Mouse (Mus musculus) Muller cell, postnatal 12 days (primary cell): ENCODE results near the gene Rpl35a.
"Not testable (repeated sequence)": the region's sequence is repeated elsewhere in the genome, so short reads cannot be mapped to it uniquely, and the experiment has no call there.

Experiments
- DNase-seq: peaks from one replicate; pipeline ENCODE4 v3.0.0-alpha.2; 2015; ENCODE audit errors: inconsistent ontology term

Rpl35a gene

DNA sequence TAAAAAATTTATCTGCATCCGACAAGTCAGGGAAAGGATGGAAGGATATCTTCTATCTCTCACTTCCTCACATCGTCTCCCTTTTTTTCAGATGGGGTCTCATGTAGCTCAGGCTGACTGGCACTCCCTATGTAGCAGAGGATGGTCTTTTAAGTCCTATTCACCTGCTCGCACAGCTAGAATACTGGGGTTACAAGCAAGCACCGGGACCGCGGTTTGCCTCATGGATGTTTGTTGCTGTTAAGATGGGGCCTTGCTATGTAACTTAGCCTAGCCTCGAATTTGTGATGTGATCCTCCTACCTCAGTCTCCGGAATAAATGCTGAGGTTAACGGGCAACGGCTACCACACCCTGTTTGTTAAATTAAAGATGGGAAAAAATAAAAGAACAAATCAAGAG, 598 bp upstream of the Rpl35a start:
- DNase-seq = no peak

DNA sequence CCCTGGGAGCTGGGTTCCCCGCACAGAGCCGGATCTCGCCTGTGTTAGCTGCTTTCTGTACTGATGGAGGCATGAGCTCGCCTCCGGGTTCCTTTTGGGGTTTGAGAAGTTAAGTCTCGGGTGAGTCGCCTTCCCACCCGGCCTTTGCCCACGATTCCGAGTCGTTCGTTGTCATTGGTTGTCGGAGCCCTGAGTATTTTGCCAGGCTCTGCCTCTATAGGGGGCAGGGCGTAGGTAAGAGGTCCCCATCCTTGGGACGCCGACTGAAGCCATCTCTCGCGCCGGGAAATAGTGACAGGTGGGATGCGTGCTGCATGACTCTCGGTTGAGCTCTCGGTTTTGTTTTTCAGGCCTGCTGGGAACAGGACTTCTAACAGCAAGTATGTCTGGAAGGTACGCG, 533 bp downstream of the Rpl35a start:
- no peak for DNase-seq

DNA sequence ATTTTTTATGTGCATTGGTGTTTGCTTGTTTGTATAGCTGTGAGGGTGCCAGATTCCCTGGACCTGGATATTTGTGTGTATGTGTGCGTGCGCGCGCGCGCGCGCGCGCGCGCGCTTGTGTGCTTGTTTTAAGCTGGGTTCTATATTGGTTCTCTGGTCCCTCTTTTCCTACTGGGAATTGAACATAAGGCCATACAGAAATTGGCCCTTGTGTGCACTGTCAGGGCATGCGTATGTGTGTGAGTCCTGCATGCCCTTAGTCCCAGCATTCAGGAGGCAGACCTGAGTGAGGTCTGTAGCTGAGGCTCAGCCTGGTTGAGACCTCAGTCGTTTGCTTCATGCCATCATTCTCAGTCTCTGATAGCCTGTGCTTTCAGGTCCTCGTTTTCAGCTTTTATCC, 1.8 kb downstream of the Rpl35a start:
- no peak for DNase-seq

DNA sequence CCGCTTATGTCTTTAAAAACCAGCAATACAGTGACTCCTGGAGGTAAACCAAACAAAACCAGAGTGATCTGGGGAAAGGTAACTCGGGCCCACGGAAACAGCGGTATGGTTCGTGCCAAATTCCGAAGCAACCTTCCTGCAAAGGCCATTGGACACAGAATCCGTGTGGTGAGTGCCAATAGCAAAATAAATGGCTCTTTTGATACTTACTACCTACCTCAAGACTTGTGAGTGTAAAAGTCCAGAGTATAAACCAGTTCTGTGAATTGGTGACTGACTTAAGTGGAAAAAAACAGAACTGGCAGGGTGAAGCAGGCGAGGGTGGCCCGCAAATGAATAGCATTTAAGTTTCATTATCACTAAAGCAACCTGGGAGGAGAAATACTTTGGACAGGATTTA, 2.4 kb downstream of the Rpl35a start:
- not testable (repeated sequence) for DNase-seq

DNA sequence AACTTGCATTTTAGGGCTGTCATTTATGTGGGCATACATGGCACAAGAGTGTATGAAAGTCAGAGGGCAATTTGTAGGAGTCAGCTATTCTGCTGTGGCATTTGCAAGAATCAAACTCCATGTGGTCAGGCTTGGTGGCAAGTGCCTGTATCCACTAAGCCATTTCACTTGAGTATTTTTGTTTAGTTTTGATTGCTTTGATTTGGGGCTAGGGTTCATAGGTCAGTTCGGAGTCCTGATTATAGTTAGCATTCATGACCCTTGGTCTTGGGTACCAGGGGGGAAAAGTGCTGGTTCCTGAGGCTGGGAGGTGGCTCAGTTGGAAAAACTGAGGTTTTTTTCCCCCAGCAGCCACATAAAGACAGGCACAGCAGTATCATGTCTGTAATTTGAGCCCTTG, 3.2 kb downstream of the Rpl35a start:
- no peak for DNase-seq

DNA sequence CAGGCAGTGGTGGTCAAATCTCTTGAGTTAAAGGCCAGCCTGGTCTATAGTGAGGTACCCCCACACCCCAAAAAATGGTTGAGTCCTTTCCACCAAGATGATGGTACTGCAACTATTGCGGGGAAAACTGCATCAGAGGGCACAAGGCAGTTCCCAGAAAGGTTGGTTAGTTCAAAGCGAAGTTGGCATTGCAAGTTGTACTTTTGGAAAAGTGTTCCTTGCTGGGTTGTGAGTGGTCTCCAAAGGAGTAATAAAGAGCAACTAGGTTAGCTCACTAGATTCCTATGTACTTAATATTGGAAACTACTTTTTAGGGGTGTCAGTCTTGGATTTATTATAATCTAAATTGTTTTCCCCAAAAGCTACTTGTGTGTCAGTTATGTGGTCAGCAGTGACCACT, 4.7 kb downstream of the Rpl35a start:
- DNase-seq = no peak

DNA sequence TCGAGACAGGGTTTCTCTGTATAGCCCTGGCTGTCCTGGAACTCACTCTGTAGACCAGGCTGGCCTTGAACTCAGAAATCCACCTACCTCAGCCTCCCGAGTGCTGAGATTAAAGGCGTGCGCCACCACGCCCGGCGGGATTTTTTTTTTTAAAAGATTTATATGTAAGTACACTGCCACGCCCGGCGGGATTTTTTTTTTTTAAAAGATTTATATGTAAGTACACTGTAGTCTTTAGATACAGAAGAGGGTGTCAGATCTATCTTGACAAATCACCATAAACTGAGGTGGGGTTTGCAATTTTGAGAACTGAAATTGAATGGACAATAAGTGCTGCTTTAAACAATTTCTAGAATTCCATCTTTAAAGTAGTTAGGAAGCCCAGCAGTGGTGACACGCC, 5.1 kb downstream of the Rpl35a start:
- no peak for DNase-seq

DNA sequence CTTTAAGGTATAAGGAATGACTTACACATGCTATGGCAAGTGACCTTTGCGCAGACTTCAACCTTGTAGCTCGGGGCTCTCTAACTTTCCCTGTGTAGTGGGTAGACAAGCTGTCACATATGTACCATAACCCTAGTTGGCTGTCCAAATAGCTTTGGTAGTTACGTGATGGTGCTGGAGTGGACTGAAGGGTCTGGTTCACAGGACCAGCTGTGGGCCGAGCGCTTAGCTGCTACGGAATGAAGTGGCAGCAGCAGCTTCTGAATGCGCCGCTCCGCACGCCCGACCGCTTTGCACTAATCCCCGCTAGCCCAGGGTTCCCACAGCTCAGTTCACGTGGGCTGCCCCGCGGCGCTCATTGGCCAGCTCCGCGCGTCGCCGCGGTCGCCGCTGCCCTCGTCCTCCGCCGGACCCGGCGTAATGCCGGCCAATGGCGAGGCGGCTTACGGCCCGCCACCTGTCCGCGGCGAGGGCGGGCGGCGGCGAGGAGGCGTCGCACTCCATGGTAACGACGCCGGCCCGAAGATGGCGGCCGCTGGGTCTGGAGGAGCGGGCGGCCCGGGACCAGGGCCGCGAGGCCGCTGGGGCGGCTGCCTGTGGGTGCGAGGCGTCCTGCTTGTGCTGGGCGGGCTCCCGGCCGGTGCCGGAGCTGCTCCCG, 5.9 kb downstream of the Rpl35a start, which contains the start of gene Lmln:
Lmln (plus strand) TSS at position 498 of the 658 bp plus-strand sequence.
- peak; percentile 98 for DNase-seq

DNA sequence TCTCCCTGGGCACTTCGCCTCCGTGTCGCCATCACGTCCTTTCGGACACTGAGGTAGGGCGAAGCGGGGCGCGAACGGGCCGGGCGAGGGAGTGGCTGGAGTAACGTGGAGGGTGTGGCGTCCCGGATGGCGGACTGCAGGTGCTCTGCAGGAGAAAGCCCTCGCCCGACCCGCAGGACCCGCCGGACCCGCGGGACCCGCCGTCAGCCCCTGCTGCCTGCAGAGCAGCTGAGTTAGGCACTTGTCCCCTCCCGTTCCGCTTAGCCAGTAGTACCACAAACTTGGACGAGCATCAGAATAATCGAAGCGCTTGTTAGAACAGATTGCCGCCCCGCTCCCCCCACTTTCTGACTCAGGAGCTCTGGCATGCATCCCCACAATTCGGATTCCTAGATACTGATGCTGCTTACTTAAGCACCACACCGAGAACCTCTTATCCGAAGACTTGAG, 6.5 kb downstream of the Rpl35a start:
- DNase-seq = peak; percentile 92

DNA sequence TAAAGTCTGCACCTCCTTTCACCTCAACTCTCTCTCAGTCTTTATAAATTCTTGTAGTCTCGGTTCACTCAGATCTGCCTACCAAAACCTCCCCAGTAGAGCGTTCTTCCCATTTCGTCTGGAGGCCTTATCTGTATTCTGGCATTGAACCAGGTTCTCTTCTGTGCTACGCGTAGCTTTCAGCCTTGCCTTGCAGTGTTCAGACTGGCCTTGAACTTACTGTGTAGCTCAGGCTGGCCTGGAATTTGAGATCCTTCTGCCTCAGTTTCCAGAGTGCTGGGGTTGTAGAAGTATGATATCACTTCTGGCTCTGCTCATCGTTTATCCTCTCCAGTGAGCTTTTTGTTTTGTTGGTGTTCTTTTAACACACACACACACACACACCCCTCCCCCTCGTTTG, 7.0 kb downstream of the Rpl35a start:
- no peak for DNase-seq

DNA sequence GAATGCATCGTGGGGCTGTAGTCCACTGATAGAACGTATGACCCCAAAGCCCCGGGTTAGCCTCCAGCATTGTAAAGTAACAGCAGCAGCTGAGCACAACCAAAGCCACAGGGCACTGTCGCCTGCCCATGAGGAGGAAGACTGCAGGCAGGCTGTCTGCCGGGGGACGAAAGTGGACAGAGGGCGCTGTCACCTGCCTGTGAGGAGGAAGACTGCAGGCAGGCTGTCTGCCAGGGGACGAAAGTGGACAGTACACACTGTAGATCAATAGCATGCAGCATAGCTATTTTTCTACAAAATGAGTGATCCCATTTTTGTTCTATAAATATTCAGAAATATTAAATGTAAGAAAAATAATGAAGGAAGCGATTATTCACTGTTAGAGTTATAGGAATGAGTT, 8.4 kb downstream of the Rpl35a start:
- DNase-seq = no peak

DNA sequence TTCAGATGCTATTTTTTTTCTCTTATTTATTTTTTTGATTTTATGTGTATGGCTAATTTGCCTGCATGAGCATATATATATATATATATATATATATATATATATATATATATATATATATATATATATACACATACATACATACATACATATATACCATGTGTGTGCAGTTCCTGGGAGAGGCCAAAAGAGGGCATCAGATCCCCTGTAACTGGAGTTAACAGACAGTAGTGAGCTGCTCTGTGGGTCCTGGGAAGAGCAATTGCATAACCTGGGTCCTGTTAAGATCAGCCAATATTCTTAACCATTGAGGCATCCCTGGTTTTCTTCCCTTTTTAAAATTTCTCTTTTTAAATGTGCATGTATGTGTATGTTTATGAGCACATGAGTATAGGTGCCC, 14.7 kb downstream of the Rpl35a start:
- DNase-seq = no peak

DNA sequence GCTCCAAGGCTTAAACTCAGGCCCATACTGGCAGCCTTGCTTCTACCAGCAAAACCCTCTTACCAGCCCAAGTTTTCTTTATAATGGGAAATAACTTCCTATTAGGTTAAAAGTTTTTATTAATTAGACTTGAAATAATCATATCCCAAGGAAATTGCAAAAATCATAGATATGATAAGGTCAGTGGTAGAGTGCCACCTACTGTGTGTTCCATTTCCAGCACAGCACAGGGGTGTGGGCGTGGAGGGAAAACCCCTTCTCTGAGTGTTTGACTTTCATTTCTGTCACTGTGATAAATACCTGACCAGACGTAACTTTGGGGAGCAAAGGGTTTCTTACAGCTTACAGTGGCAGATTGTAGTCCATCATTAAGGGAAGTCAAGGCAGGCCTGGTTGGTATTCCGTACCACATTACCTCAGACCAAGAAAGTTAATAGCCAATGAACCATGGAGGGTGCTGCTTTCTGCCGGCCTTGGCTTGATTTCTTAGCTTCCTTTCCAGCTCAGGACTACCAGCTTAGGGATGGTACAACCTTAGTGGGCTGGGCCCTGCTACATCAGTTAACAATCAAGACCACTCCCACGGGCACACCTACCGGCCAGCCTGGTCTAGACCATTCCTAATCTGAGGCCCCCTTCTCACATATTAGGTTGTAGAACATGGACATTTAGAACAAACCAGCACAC, 16.8 kb downstream of the Rpl35a start:
- no peak for DNase-seq

DNA sequence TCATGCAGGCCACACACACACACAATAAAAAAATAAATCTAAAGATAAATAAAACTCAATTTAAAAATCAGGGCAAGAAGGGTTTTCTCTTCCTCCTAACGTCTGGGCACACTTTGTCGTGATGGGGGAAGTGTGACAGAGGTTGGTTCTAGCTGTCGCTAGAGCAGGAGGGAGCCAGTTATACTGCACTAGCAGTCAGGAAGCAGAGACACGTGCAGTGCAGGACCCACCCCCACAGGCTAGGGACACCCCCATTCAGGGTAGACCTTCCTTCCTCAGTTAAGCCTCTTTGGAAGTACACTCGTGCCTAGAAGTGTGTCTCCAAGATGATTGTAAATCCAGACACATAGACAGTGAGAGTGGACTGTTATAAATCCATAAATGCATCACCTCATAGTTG, 18.7 kb downstream of the Rpl35a start:
- no peak for DNase-seq

DNA sequence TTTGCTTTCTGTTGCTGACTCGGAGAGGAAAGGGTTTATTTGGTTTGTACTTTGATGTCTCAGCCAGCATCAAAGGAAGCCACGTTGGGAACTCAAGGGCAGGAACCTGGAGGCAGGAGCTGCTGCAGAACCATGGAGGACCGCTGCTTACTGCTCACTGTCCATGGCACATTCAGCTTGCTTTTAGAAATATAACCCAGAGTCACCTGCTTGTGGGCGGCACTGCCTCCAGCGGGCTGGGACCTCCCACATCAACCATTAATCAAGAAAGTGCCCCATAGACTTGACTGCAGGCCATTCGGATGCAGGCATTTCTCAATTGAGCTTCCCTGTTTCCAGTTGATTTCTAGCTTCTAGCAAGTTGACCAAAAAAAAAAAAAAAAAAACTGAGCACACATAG, 19.8 kb downstream of the Rpl35a start:
- no peak for DNase-seq

DNA sequence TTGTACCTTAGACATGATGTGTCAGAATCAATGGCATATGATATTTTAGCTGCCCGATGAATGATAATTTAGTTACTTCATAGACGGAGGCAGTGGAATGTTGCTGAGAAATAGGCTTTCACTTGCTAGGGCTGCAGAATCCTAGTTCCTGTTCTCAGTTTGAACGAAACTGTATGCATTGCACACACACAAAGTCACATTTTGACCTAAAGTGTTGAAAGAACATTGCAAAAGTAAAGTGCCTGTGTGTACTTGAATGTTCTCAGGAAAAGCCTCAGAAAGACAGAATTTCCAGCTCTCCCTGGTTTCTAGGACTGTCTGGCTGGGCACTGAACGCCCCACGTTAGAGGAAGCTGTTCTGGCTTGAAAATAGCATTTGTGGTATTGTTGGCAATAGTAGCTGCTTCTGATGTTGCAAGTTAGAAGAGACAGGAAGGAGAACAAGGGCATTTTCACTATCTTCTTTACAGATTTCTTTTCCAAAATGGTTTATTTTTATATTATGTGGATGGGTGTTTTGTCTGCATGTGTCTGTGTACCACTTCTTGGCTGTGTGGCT, 20.9 kb downstream of the Rpl35a start:
- no peak for DNase-seq

DNA sequence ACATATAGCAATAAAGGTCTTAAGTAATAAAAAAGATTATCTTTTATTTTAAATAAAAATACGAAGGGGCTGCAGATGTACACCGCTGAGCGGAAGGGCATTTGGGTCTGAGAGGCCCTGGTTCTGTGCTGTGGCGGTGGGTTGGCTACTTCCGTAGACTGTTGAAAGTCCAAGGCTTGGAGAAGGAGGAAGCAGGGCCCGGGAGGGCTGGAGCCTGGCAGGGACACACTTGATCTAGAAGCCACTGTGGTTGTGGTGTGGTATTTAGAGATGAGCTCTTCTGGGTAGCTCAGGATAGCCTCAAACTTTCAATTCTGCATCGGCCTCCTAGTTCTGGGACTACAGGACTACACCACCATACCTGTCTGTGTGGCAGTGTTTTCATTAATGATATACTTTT, 23.8 kb downstream of the Rpl35a start:
- no peak for DNase-seq

DNA sequence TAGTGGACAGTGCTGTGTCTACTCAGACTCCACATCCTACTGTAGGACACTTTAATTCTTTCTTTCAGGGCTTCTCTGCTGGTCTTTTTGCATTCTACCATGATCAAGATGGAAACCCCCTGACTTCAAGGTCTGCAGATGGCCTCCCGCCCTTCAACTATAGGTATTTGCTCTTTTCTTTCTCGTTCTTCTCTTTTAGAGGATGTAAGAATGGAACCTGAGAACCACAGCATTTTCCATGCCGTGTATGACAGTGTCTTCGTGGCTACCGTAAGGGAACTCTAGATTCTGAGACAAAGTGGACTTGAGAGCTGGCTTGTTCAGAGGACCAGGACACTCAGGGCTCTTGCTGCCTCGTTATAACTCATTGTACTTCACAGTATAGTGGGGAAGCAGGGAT, 26.7 kb downstream of the Rpl35a start:
- DNase-seq = no peak

DNA sequence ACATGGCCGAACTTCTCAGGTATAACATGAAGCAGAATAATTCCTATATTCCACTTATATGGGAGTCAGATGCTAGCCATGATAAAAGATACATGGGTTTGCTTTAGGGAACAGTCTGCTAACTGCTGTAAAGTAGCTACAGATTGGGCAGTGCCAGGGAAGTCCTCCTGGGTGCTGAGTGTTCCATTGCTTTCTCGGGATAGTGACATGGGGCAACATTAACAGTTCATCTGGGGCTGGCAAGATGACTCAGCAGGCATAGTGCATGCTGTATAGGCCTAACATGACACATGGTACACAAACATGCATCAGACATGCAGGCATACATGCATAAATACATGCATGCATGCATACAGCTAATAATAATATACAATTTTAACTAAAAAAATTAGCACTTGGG, 27.7 kb downstream of the Rpl35a start:
- DNase-seq = no peak

DNA sequence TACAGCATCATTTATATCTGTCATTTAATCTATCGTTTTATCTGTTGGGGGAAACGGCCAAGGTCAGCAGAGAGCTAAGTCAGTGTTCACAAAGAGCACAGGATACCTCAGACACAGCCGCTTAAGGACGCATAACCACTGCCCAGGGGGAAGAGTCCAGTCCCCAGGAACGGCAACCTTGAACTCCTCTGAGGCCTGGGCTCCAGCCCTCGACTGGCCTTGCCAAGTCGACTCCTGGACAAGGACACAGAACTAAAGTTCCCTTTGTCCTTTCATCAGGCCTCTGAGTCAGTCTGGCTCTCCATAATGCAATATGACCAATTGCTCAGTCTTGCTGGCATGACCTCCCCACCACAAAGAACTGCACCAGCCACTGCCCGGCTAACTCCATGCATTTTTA, 29.4 kb downstream of the Rpl35a start:
- peak; percentile 74 for DNase-seq
